Mouse (Mus musculus) olfactory bulb, adult 2 months (tissue): Measurements from ENCODE around the gene Ccdc191.

Experiments used
- CTCF ChIP-seq: fragments of 200-500 bp; IDR thresholded peaks from 2 replicates; pipeline ENCODE4 v1.5.1; 2012; ENCODE audit warnings: low read depth, mild to moderate bottlenecking, low read length, moderate library complexity; ENCODE audit not compliant: insufficient read depth
- POLR2A ChIP-seq: fragments of 200-500 bp; IDR thresholded peaks from 2 replicates; pipeline ENCODE4 v1.6.1; 2012; ENCODE audit warnings: mild to moderate bottlenecking, low read depth, low read length, moderate library complexity; ENCODE audit not compliant: insufficient read depth

DNA sequence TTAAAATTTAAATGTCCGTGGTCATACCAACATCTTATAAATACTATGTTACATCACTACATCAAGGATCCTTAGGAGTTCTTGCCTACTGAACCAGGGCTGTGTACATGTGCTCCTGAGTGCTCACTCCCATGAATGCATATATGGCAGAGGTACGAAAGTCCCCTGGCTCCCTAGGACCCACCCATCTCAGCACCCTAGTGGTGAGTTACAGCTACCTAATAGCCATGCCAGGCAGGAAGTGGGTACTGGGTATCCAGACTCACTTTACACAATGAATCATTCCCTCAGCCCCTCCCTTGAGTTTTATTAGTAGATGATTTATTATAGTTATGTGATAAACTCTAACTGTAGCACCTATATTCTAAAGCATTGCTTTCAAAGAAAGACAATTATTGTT is 7.3 kb upstream of the Ccdc191 start:
- no peak for TF ChIP-seq POLR2A
- TF ChIP-seq CTCF: no peak
